Mouse (Mus musculus): ENCODE measurements around the gene Myoz2. TPM values are rescaled to one million over a fixed set of nuclear protein-coding genes. Genes with fewer than 3 reads are reported as not detected.

Gene Myoz2
- total and polyA plus RNA-seq, 3 experiments, result not detected

DNA sequence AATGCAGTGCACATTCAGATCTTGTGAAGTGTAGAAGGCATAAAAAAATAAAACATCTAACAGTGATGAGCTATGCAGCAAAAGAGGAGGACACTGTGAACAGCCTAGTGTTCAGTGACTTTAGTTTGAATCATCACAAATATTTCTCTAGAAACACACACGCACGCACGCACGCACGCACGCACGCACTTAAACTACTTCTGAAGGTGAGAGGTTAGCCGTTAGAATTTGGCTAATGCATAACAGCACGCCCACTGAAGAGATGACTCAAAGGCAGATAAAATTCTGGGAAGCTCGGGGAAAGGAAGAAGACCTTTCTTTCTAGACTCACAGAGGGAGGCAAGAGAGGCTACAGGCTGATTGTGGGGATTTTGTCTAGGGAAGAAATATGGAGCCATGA, 27.4 kb downstream of the Myoz2 start:
- Histone ChIP-seq H3K9ac (ENCODE audit: control insufficient read depth, low read depth, low read length, poor library complexity, severe bottlenecking) (no peak overlapping the region), H3K27ac (ENCODE audit: control insufficient read depth, low read depth, low read length) (no peak overlapping the region), H3K79me2 (ENCODE audit: control insufficient read depth, insufficient read depth, low read length, poor library complexity) (no peaks in the 10 kb centered on the region), H3K9me3 (replicated peaks; ENCODE audit: insufficient read depth, low read length) (no peaks in the 10 kb centered on the region), H3K4me1 (ENCODE audit: control insufficient read depth in 1 of 2, insufficient read depth in 2 of 2, low read length in 2 of 2) (no peaks in the 10 kb centered on the region), H3K4me3 (ENCODE audit: control insufficient read depth in 1 of 2, insufficient read depth in 1 of 2, low read depth in 2 of 2, low read length in 2 of 2) (no peak overlapping the region), H3K36me3 (ENCODE audit: control insufficient read depth in 1 of 2, insufficient read depth in 2 of 2, low read length in 2 of 2) (no peaks in the 10 kb centered on the region), H3K27me3 (ENCODE audit: control insufficient read depth in 1 of 2, insufficient read depth in 2 of 2, low read length in 2 of 2) (peaks cover 0 to 3% of the 10 kb centered on the region in 2 experiments; a peak in 1 of 4 replicates)
- no peak for DNase-seq (ENCODE audit: low read depth, low spot score)
- TF ChIP-seq TBP (IDR thresholded peaks at IDR 0.05; ENCODE audit: low read depth, low read length) (no peak), USF2 (IDR thresholded peaks at IDR 0.05; ENCODE audit: borderline replicate concordance in 1 of 2, insufficient read depth in 1 of 2, low read depth in 1 of 2, low read length in 2 of 2) (no peak), MAZ (IDR thresholded peaks at IDR 0.05; ENCODE audit: low read depth, low read length) (no peak), UBTF (IDR thresholded peaks at IDR 0.05; ENCODE audit: borderline replicate concordance, insufficient read depth, low read depth, low read length) (no peak), CHD2 (IDR thresholded peaks at IDR 0.05; ENCODE audit: low read length) (no peak), TCF12 (IDR thresholded peaks at IDR 0.05; ENCODE audit: low read depth, low read length) (no peak), ZKSCAN1 (IDR thresholded peaks at IDR 0.05; ENCODE audit: low read depth, low read length) (no peak), NELFE (IDR thresholded peaks at IDR 0.05; ENCODE audit: low read depth, low read length) (no peak), HCFC1 (IDR thresholded peaks at IDR 0.05; ENCODE audit: low read depth, low read length) (no peak), POLR2A (IDR thresholded peaks at IDR 0.05; ENCODE audit: control insufficient read depth in 1 of 2, insufficient read depth in 1 of 2, low read depth in 1 of 2, low read length in 2 of 2, poor library complexity in 1 of 2) (no peak)

- Histone ChIP-seq H3K79me2 (ENCODE audit: control insufficient read depth, insufficient read depth, low read length, poor library complexity) (no peaks in the 10 kb centered on the region), H3K27me3 (ENCODE audit: control insufficient read depth in 1 of 2, insufficient read depth in 2 of 2, low read length in 2 of 2) (peaks cover 0 to 3% of the 10 kb centered on the region in 2 experiments; a peak in 2 of 4 replicates), H3K27ac (ENCODE audit: control insufficient read depth, low read depth, low read length) (no peak overlapping the region), H3K36me3 (ENCODE audit: control insufficient read depth in 1 of 2, insufficient read depth in 2 of 2, low read length in 2 of 2) (no peaks in the 10 kb centered on the region), H3K4me3 (ENCODE audit: control insufficient read depth in 1 of 2, insufficient read depth in 1 of 2, low read depth in 2 of 2, low read length in 2 of 2) (no peak overlapping the region), H3K9me3 (replicated peaks; ENCODE audit: insufficient read depth, low read length) (no peaks in the 10 kb centered on the region), H3K9ac (ENCODE audit: control insufficient read depth, low read depth, low read length, poor library complexity, severe bottlenecking) (no peak overlapping the region), H3K4me1 (ENCODE audit: control insufficient read depth in 1 of 2, insufficient read depth in 2 of 2, low read length in 2 of 2) (no peaks in the 10 kb centered on the region)
- TF ChIP-seq EP300 (IDR thresholded peaks at IDR 0.05; ENCODE audit: low read depth in 1 of 2, low read length in 2 of 2) (no peak), NELFE (IDR thresholded peaks at IDR 0.05; ENCODE audit: low read depth, low read length) (no peak), HCFC1 (IDR thresholded peaks at IDR 0.05; ENCODE audit: low read depth, low read length) (no peak), TBP (IDR thresholded peaks at IDR 0.05; ENCODE audit: low read depth, low read length) (no peak)
- no peak for DNase-seq (ENCODE audit: low read depth, low spot score)
These were observed 33.8 kb downstream of the Myoz2 start for GRCm38 (mm10) chr3:123001053-123001452.

- H3K9ac ChIP-seq (ENCODE audit: control insufficient read depth, low read depth, low read length, poor library complexity, severe bottlenecking), result no peak overlapping the region
- TF ChIP-seq UBTF (IDR thresholded peaks at IDR 0.05; ENCODE audit: borderline replicate concordance, insufficient read depth, low read depth, low read length) (no peak), E2F4 (IDR thresholded peaks at IDR 0.05; ENCODE audit: borderline replicate concordance, low read depth, low read length) (no peak), USF2 (IDR thresholded peaks at IDR 0.05; ENCODE audit: borderline replicate concordance in 1 of 2, insufficient read depth in 1 of 2, low read depth in 1 of 2, low read length in 2 of 2) (no peak), NRF1 (IDR thresholded peaks at IDR 0.05; ENCODE audit: insufficient read depth, low read depth, low read length, poor library complexity, severe bottlenecking) (no peak)
- H3K4me1 ChIP-seq (ENCODE audit: control insufficient read depth in 1 of 2, insufficient read depth in 2 of 2, low read length in 2 of 2), result no peaks in the 10 kb centered on the region
- H3K79me2 ChIP-seq (ENCODE audit: control insufficient read depth, insufficient read depth, low read length, poor library complexity), result no peaks in the 10 kb centered on the region
- no peak overlapping the region for H3K4me3 ChIP-seq (ENCODE audit: control insufficient read depth in 1 of 2, insufficient read depth in 1 of 2, low read depth in 2 of 2, low read length in 2 of 2)
- no peaks in the 10 kb centered on the region; a peak in 2 of 4 replicates for H3K27me3 ChIP-seq (ENCODE audit: control insufficient read depth in 1 of 2, insufficient read depth in 2 of 2, low read length in 2 of 2)
- no peaks in the 10 kb centered on the region for H3K9me3 ChIP-seq (replicated peaks; ENCODE audit: insufficient read depth, low read length)
- DNase-seq (ENCODE audit: low read depth, low spot score), result no peak
- H3K36me3 ChIP-seq (ENCODE audit: control insufficient read depth in 1 of 2, insufficient read depth in 2 of 2, low read length in 2 of 2), result no peaks in the 10 kb centered on the region
- no peak overlapping the region for H3K27ac ChIP-seq (ENCODE audit: control insufficient read depth, low read depth, low read length)
These were observed 36.3 kb downstream of the Myoz2 start for GRCm38 (mm10) chr3:122998511-122998910.

Measured in MEL (cell line).